Mouse (Mus musculus) CH12.LX (cell line): ENCODE results near the gene Nova2. TPM values are rescaled to one million over a fixed set of nuclear protein-coding genes. Genes with fewer than 3 reads are reported as not detected.

Experiments
- DNase-seq: peaks from one replicate; pipeline ENCODE4 v3.0.0-alpha.2; 2013; ENCODE audit errors: extremely low read depth
- H3K27ac ChIP-seq: 2 replicates; pipeline ENCODE4 v1.5.1; 2012; ENCODE audit warnings: low read depth, mild to moderate bottlenecking, control low read depth, moderate library complexity; ENCODE audit not compliant: insufficient read depth
- H3K27me3 ChIP-seq: replicated peaks from 2 replicates; pipeline ENCODE3; 2012; ENCODE audit warnings: inconsistent platforms
- H3K36me3 ChIP-seq, 2 experiments: replicated peaks in 1 of 2; 2 replicates each; pipeline versions ENCODE3 to v1.6.1; 2012; ENCODE audit warnings: inconsistent platforms in 1 of 2, low read length in 1 of 2, mild to moderate bottlenecking in 1 of 2, mixed read lengths in 1 of 2, moderate library complexity in 1 of 2; ENCODE audit not compliant: control insufficient read depth in 1 of 2, insufficient read depth in 1 of 2
- H3K4me1 ChIP-seq, 2 experiments: 2 replicates each; pipeline ENCODE4 v1.6.1; 2012; ENCODE audit warnings: inconsistent platforms in 1 of 2, moderate library complexity in 1 of 2; ENCODE audit not compliant: insufficient read depth in 2 of 2, control insufficient read depth in 1 of 2
- H3K4me2 ChIP-seq: 2 replicates; pipeline ENCODE4 v1.6.1; 2012; ENCODE audit warnings: low read depth, mild to moderate bottlenecking, control low read depth; ENCODE audit not compliant: poor library complexity, insufficient read depth, severe bottlenecking
- H3K4me3 ChIP-seq, 3 experiments: fragments of 150-350 bp in 1 of 3; sonication (generic) in 1 of 3; replicated peaks in 1 of 3; 2 replicates each; pipeline versions ENCODE3 to v1.5.1; 2011 to 2012; ENCODE audit warnings: low read depth in 2 of 3, low read length in 2 of 3, mild to moderate bottlenecking in 2 of 3, moderate library complexity in 2 of 3, control low read depth in 1 of 3, improper control_type of control experiment in 1 of 3, inconsistent platforms in 1 of 3, mixed read lengths in 1 of 3; ENCODE audit not compliant: poor library complexity in 1 of 3
- H3K79me2 ChIP-seq: replicated peaks from 2 replicates; pipeline ENCODE4 v1.6.1; 2012; ENCODE audit warnings: mild to moderate bottlenecking, moderate library complexity; ENCODE audit not compliant: control insufficient read depth, poor library complexity, insufficient read depth, severe bottlenecking; ENCODE audit errors: extremely low read depth
- H3K9ac ChIP-seq: 2 replicates; pipeline ENCODE4 v1.6.1; 2012; ENCODE audit warnings: low read depth, mild to moderate bottlenecking, control low read depth, moderate library complexity; ENCODE audit not compliant: insufficient read depth
- H3K9me3 ChIP-seq: replicated peaks from 2 replicates; pipeline ENCODE3; 2012; ENCODE audit warnings: low read length, inconsistent platforms, mixed read lengths
- CHD1 ChIP-seq: IDR thresholded peaks from 2 replicates; pipeline ENCODE4 v1.6.1; 2012; ENCODE audit warnings: low read depth, low read length, improper control_type of control experiment, inconsistent platforms
- CHD2 ChIP-seq: IDR thresholded peaks from 2 replicates; pipeline ENCODE4 v1.6.1; 2011; ENCODE audit warnings: low read length, improper control_type of control experiment
- CTCF ChIP-seq, 2 experiments: IDR thresholded peaks in 1 of 2; conservative IDR thresholded peaks in 1 of 2; 2 replicates each; pipeline ENCODE4 v1.5.1; 2011 to 2012; ENCODE audit warnings: low read depth in 2 of 2, low read length in 2 of 2, improper control_type of control experiment in 1 of 2, inconsistent platforms in 1 of 2, mild to moderate bottlenecking in 1 of 2, moderate library complexity in 1 of 2
- E2F4 ChIP-seq: IDR thresholded peaks from 2 replicates; pipeline ENCODE4 v1.6.1; 2011; ENCODE audit warnings: low read depth, low read length, improper control_type of control experiment; ENCODE audit not compliant: insufficient replicate concordance
- EP300 ChIP-seq: IDR thresholded peaks from 2 replicates; pipeline ENCODE4 v1.6.1; 2011; ENCODE audit warnings: low read length, improper control_type of control experiment
- JUN ChIP-seq: IDR thresholded peaks from 2 replicates; pipeline ENCODE4 v1.6.1; 2011; ENCODE audit warnings: low read depth, mild to moderate bottlenecking, low read length, improper control_type of control experiment, moderate library complexity; ENCODE audit not compliant: insufficient read depth
- NELFE ChIP-seq: IDR thresholded peaks from 2 replicates; pipeline ENCODE4 v1.6.1; 2011; ENCODE audit warnings: low read depth, low read length, improper control_type of control experiment
- POLR2A ChIP-seq: IDR thresholded peaks from 2 replicates; pipeline ENCODE4 v1.6.1; 2011; ENCODE audit warnings: low read depth, mild to moderate bottlenecking, improper control_type of control experiment, low read length
- SIN3A ChIP-seq: IDR thresholded peaks from 2 replicates; pipeline ENCODE4 v1.6.1; 2012; ENCODE audit warnings: low read length, improper control_type of control experiment, inconsistent platforms
- UBTF ChIP-seq: IDR thresholded peaks from 2 replicates; pipeline ENCODE4 v1.6.1; 2012; ENCODE audit warnings: low read depth, mild to moderate bottlenecking, inconsistent platforms, low read length, improper control_type of control experiment, moderate library complexity
- ZMIZ1 ChIP-seq: IDR thresholded peaks from 2 replicates; pipeline ENCODE4 v1.6.1; 2012; ENCODE audit warnings: low read depth, mild to moderate bottlenecking, inconsistent platforms, low read length, improper control_type of control experiment
- dilution Hi-C: fragments of 300-500 bp; cut with MboI; formaldehyde crosslinking; loops from 2 replicates; pipeline ENCODE4 v1.14.3; 2020; ENCODE audit warnings: low sequenced_read_pairs; ENCODE audit not compliant: extremely low pct_unique_long_range_greater_than_20kb, extremely low pct_ligation_motif_present
- in situ Hi-C: fragments of 300-500 bp; cut with MboI; formaldehyde crosslinking; loops from 3 replicates; pipeline ENCODE4 v1.14.3; 2019; ENCODE audit warnings: low sequenced_read_pairs, low pct_ligation_motif_present, low pct_unique_long_range_greater_than_20kb, mixed read lengths
- polyA plus RNA-seq: library from polyadenylated mRNA; unstranded; fragments of >175 nt; gene quantifications from 2 replicates; pipeline ENCODE4 v1.2.1, GENCODE M21; 2012; ENCODE audit warnings: low read depth; ENCODE audit not compliant: insufficient read length
- total RNA-seq, 2 experiments: library from RNA; depleted of rRNA; stranded (reverse); fragments of 300-350 nt in 1 of 2; fragments of >200 nt in 1 of 2; gene quantifications; 2 replicates each; pipeline ENCODE4 v1.2.3; 2012 to 2014

The Nova2 gene
- total and polyA plus RNA-seq, 3 experiments: 0.04 TPM; not detected in 2

- Histone ChIP-seq H3K4me1 (peaks cover 0 to 1% of the 10 kb centered on the region in 2 experiments; a peak in 2 of 4 replicates), H3K79me2 (no peaks in the 10 kb centered on the region), H3K27me3 (peaks cover 84% of the 10 kb centered on the region), H3K27ac (no peak overlapping the region), H3K36me3 (no peaks in the 10 kb centered on the region), H3K9ac (no peak overlapping the region), H3K4me2 (peak overlapping the region; percentile 72), H3K4me3 (no peak overlapping the region), H3K9me3 (peaks cover 2% of the 10 kb centered on the region)
- dilution Hi-C loops: no loop called here
- no peak for DNase-seq
- in situ Hi-C loops: no loop called here
- TF ChIP-seq E2F4 (no peak), NELFE (no peak), UBTF (no peak), ZMIZ1 (no peak), CHD2 (no peak)
These were observed 528 bp downstream of the Nova2 start for GRCm38 (mm10) chr7:18926041-18926790.

GRCm38 (mm10) chr7:18926911-18927310, 1.2 kb downstream of the Nova2 start:
- H3K4me1 ChIP-seq: peaks cover 0 to 1% of the 10 kb centered on the region in 2 experiments; a peak in 2 of 4 replicates
- dilution Hi-C loops: no loop called here
- TF ChIP-seq UBTF (no peak), EP300 (no peak), SIN3A (no peak), POLR2A (no peak), CTCF (conservative IDR thresholded peaks at IDR 0.05 in 1 of 2, IDR thresholded peaks at IDR 0.05 in 1 of 2; ENCODE audit: low read depth in 2 of 2, low read length in 2 of 2) (no peak), JUN (no peak)
- TF ChIP-seq, all 38 proteins: peak for 0
- H3K9me3 ChIP-seq: peaks cover 2% of the 10 kb centered on the region
- H3K27me3 ChIP-seq: peaks cover 86% of the 10 kb centered on the region
- no peak overlapping the region for H3K4me2 ChIP-seq
- H3K4me3 ChIP-seq: no peak overlapping the region
- no peaks in the 10 kb centered on the region for H3K79me2 ChIP-seq
- H3K9ac ChIP-seq: no peak overlapping the region
- in situ Hi-C loops: no loop called here
- DNase-seq: no peak
- H3K27ac ChIP-seq: no peak overlapping the region
- H3K36me3 ChIP-seq: no peaks in the 10 kb centered on the region

GRCm38 (mm10) chr7:18927759-18928158, 2.1 kb downstream of the Nova2 start:
- TF ChIP-seq E2F4: no peak
- TF ChIP-seq CHD1: no peak
- Histone ChIP-seq H3K27ac (no peak overlapping the region), H3K9me3 (peaks cover 2% of the 10 kb centered on the region), H3K4me1 (peaks cover 0 to 3% of the 10 kb centered on the region in 2 experiments; a peak in 2 of 4 replicates), H3K9ac (no peak overlapping the region), H3K4me3 (no peak overlapping the region), H3K4me2 (no peak overlapping the region), H3K36me3 (no peaks in the 10 kb centered on the region), H3K79me2 (no peaks in the 10 kb centered on the region), H3K27me3 (peaks cover 82% of the 10 kb centered on the region)
- dilution Hi-C loops (no loop called here), in situ Hi-C loops (no loop called here)
- DNase-seq: no peak
